17 mouse cellular contexts compared by ENCODE assay signal in genomic region chr2:157744619-157745018, GRCm38 (mm10). TPM values are rescaled to one million over a fixed set of nuclear protein-coding genes. Genes with fewer than 3 reads are reported as not detected.
DNase-seq lines count a peak whose midpoint lies in the region; ATAC-seq and TF ChIP-seq lines count a peak whose summit lies in the region.
"Had no signal": no experiment of that assay in that cellular context is flagged by ENCODE, and none has a peak within 500 bp of the region (broad histone marks: within the 10 kb centered on the region; RNA-seq: fewer than 3 reads in every experiment).

No protein-coding gene starts in this region.

- no peak overlapping the region; the same call in 1 of the 2 replicates for H3K27ac ChIP-seq in lung, embryonic 14.5 days (ENCODE audit: low read depth)
- H3K27ac ChIP-seq in lung, postnatal 0 days (ENCODE audit: low read length), result no peak overlapping the region
- H3K27ac ChIP-seq in macrophage, result peak overlapping the region; percentile 49
- no peak overlapping the region for H3K27ac ChIP-seq in intestine, embryonic 15.5 days
- H3K27ac ChIP-seq: forebrain, embryonic 10.5 days; heart, adult 2 months; hindbrain, embryonic 13.5 days; neural tube, embryonic 12.5 days; stomach, embryonic 15.5 days had no signal

- ATAC-seq in lung, embryonic 14.5 days (ENCODE audit: insufficient read depth), result no peak
- no peak for ATAC-seq in lung, postnatal 0 days
- ATAC-seq in activated CD4-positive, CD25-positive, alpha-beta regulatory T cell, adult 4 months, result peak; percentile 71
- no peak for ATAC-seq in intestine, embryonic 15.5 days
- ATAC-seq: midbrain, embryonic 16.5 days had no signal

- intact Hi-C loops in heart, postnatal 36 days (cut with DNase I), result no loop called here

- no peak overlapping the region for H3K4me3 ChIP-seq in lung, embryonic 14.5 days (ENCODE audit: low read depth, low read length)
- H3K4me3 ChIP-seq in lung, postnatal 0 days (ENCODE audit: low read depth, low read length), result no peak overlapping the region
- no peak overlapping the region for H3K4me3 ChIP-seq in macrophage (ENCODE audit: inconsistent target)
- no peak overlapping the region for H3K4me3 ChIP-seq in intestine, embryonic 15.5 days (replicated peaks)
- H3K4me3 ChIP-seq: forebrain, embryonic 10.5 days; heart, adult 2 months; hindbrain, embryonic 13.5 days; neural tube, embryonic 12.5 days; stomach, embryonic 15.5 days had no signal

- peak; percentile 31 for DNase-seq in lung, embryonic 14.5 days
- DNase-seq in lung, postnatal 0 days (ENCODE audit: low spot score), result no peak
- DNase-seq in thymus, postnatal 25 days, result peak; percentile 45
- no peak for DNase-seq in heart, postnatal 36 days
- no peak for DNase-seq in right cerebral cortex, postnatal 36 days (ENCODE audit: low spot score in 2 of 2)
- DNase-seq: cerebellum, adult 11-12 months; kidney, adult 18-20 months had no signal

- no peak for TF ChIP-seq EP300 in lung, postnatal 0 days (IDR thresholded peaks at IDR 0.05)

- H3K79me2 ChIP-seq in macrophage (ENCODE audit: inconsistent target), result peaks cover 90% of the 10 kb centered on the region

- no peaks in the 10 kb centered on the region for H3K36me3 ChIP-seq in lung, embryonic 14.5 days (ENCODE audit: insufficient read depth)
- H3K36me3 ChIP-seq in lung, postnatal 0 days (ENCODE audit: insufficient read depth, low read length), result no peaks in the 10 kb centered on the region
- no peaks in the 10 kb centered on the region for H3K36me3 ChIP-seq in macrophage (ENCODE audit: inconsistent target)
- no peaks in the 10 kb centered on the region for H3K36me3 ChIP-seq in intestine, embryonic 15.5 days
- H3K36me3 ChIP-seq: neural tube, embryonic 12.5 days; stomach, embryonic 15.5 days had no signal

- no peak overlapping the region for H3K9ac ChIP-seq in lung, embryonic 14.5 days
- H3K9ac ChIP-seq in lung, postnatal 0 days (replicated peaks; ENCODE audit: low read depth), result no peak overlapping the region
- H3K9ac ChIP-seq in intestine, embryonic 15.5 days, result no peak overlapping the region
- H3K9ac ChIP-seq: hindbrain, embryonic 13.5 days; neural tube, embryonic 12.5 days; stomach, embryonic 15.5 days had no signal

- no peaks in the 10 kb centered on the region for H3K9me3 ChIP-seq in lung, embryonic 14.5 days (ENCODE audit: low read depth, low read length)
- H3K9me3 ChIP-seq in lung, postnatal 0 days (ENCODE audit: low read length), result no peaks in the 10 kb centered on the region
- H3K9me3 ChIP-seq in intestine, embryonic 15.5 days, result no peaks in the 10 kb centered on the region
- H3K9me3 ChIP-seq: forebrain, embryonic 10.5 days; hindbrain, embryonic 13.5 days; neural tube, embryonic 12.5 days; stomach, embryonic 15.5 days had no signal

- H3K4me2 ChIP-seq in lung, embryonic 14.5 days, result no peak overlapping the region
- no peak overlapping the region for H3K4me2 ChIP-seq in lung, postnatal 0 days (replicated peaks; ENCODE audit: low read depth, low read length)
- H3K4me2 ChIP-seq in intestine, embryonic 15.5 days (replicated peaks), result no peak overlapping the region
- H3K4me2 ChIP-seq: hindbrain, embryonic 13.5 days; liver, embryonic 11.5 days; neural tube, embryonic 12.5 days; stomach, embryonic 15.5 days had no signal

- no peaks in the 10 kb centered on the region for H3K27me3 ChIP-seq in lung, embryonic 14.5 days (ENCODE audit: insufficient read depth, low read length)
- no peaks in the 10 kb centered on the region for H3K27me3 ChIP-seq in lung, postnatal 0 days (replicated peaks; ENCODE audit: insufficient read depth, low read length)
- H3K27me3 ChIP-seq in intestine, embryonic 15.5 days (replicated peaks), result no peaks in the 10 kb centered on the region
- H3K27me3 ChIP-seq: hindbrain, embryonic 13.5 days; neural tube, embryonic 12.5 days; stomach, embryonic 15.5 days had no signal

- H3K4me1 ChIP-seq in lung, embryonic 14.5 days (ENCODE audit: insufficient read depth), result no peaks in the 10 kb centered on the region
- no peaks in the 10 kb centered on the region for H3K4me1 ChIP-seq in lung, postnatal 0 days (ENCODE audit: insufficient read depth, low read depth, low read length)
- H3K4me1 ChIP-seq in intestine, embryonic 15.5 days (replicated peaks), result no peaks in the 10 kb centered on the region
- H3K4me1 ChIP-seq: neural tube, embryonic 12.5 days; stomach, embryonic 15.5 days had no signal

- no peak for TF ChIP-seq CTCF in lung, embryonic 14.5 days (IDR thresholded peaks at IDR 0.05; ENCODE audit: low read depth)
- no peak for TF ChIP-seq CTCF in lung, postnatal 0 days (IDR thresholded peaks at IDR 0.05)

- WGBS in lung, embryonic 14.5 days, result 70% methylated on average over 7 of the region's 7 CpGs
- WGBS in lung, postnatal 0 days, result 70% methylated on average over 7 of the region's 7 CpGs
- WGBS in macrophage (ENCODE audit: missing documents), result 10% methylated on average over 7 of the region's 7 CpGs
- WGBS in intestine, embryonic 15.5 days, result 76% methylated on average over 7 of the region's 7 CpGs

RNA-seq across cellular contexts. Expression of gene Ctnnbl1, which starts 7.4 kb away (rescaled TPM):
- polyA plus RNA-seq in lung, embryonic 14.5 days (2014; fragmentation: Nextera tagmentation; extraction: Ambion mirVana), result 57.7 and 60.9 TPM in 2 replicates
- 28.5 and 30.8 TPM in 2 replicates for polyA plus RNA-seq in lung, postnatal 0 days (2015; fragmentation: Nextera tagmentation; extraction: Ambion mirVana)
- 10 to 100 TPM; 64.0 to 74.3 TPM for polyA plus RNA-seq in activated CD4-positive, CD25-positive, alpha-beta regulatory T cell, adult 4 months (2017; shearing (Covaris generic))
- 10 to 100 TPM in 25 of 26 experiments, 1 to 10 TPM in 1; 8.8 to 56.8 (median 32.5) TPM for total RNA-seq in macrophage (2018; cell fraction: chromatin; rRNA removed)
- total RNA-seq in macrophage (2018; cell fraction: cytosol; rRNA removed), result 10 to 100 TPM; 17.9 to 28.4 (median 21.1) TPM
- 10 to 100 TPM in 23 of 26 experiments, 1 to 10 TPM in 3; 7.5 to 30.7 (median 16.9) TPM for total RNA-seq in macrophage (2018; cell fraction: nucleus; rRNA removed)
- polyA plus RNA-seq in macrophage (2018), result 21.7 to 35.6 TPM (median 27.8 TPM) in 3 replicates
- 10 to 100 TPM; 11.3 to 14.8 TPM for total RNA-seq in heart, postnatal 36 days (2021)
- polyA plus RNA-seq in intestine, embryonic 15.5 days (2015; fragmentation: Nextera tagmentation; extraction: Ambion mirVana), result 43.6 and 47.4 TPM in 2 replicates

Comparison
In these comparisons a context has a peak if more than half of its experiments do, and no peak if none do; other contexts are left out.
1. DNase-seq: peak in lung, embryonic 14.5 days (single experiment) and thymus, postnatal 25 days (single experiment); none in lung, postnatal 0 days (single experiment), heart, postnatal 36 days (0 of 2) and right cerebral cortex, postnatal 36 days (0 of 2).